Mouse (Mus musculus) hindbrain, embryonic 13.5 days (tissue): ENCODE measurements around the gene Cdk9. TPM values are rescaled to one million over a fixed set of nuclear protein-coding genes. Genes with fewer than 3 reads are reported as not detected.

Source experiments
- ATAC-seq: fragments of 200-750 bp; cut with Nextera tagmentation; 2 replicates; pipeline ENCODE4 v1.8.0; 2017; ENCODE audit warnings: moderate TSS enrichment; ENCODE audit not compliant: low FRiP score
- H3K27ac ChIP-seq: fragments of 300-500 bp; sonication (generic); 2 replicates; pipeline ENCODE4 v1.5.1; 2015; ENCODE audit warnings: inconsistent platforms, mild to moderate bottlenecking, moderate library complexity
- H3K27me3 ChIP-seq: fragments of 300-500 bp; sonication (generic); 2 replicates; pipeline ENCODE4 v1.6.1; 2015; ENCODE audit warnings: mild to moderate bottlenecking, inconsistent platforms
- H3K36me3 ChIP-seq: fragments of 300-500 bp; sonication (generic); 2 replicates; pipeline ENCODE4 v1.6.1; 2015; ENCODE audit warnings: mild to moderate bottlenecking, inconsistent platforms
- H3K4me1 ChIP-seq: fragments of 300-500 bp; sonication (generic); replicated peaks from 2 replicates; pipeline ENCODE4 v1.6.1; 2015; ENCODE audit warnings: inconsistent platforms
- H3K4me2 ChIP-seq: fragments of 300-500 bp; sonication (generic); 2 replicates; pipeline ENCODE4 v1.6.1; 2015; ENCODE audit warnings: inconsistent platforms, mild to moderate bottlenecking, moderate library complexity
- H3K4me3 ChIP-seq: fragments of 300-500 bp; sonication (generic); 2 replicates; pipeline ENCODE4 v1.5.1; 2015; ENCODE audit warnings: mild to moderate bottlenecking, inconsistent platforms
- H3K9ac ChIP-seq: fragments of 300-500 bp; sonication (generic); 2 replicates; pipeline ENCODE4 v1.6.1; 2015; ENCODE audit warnings: mild to moderate bottlenecking, inconsistent platforms
- H3K9me3 ChIP-seq: fragments of 300-500 bp; sonication (generic); 2 replicates; pipeline ENCODE4 v1.6.1; 2016; ENCODE audit warnings: inconsistent platforms
- WGBS: fragments of 180-500 bp; shearing (Covaris S2); methylation state at CpG from one replicate; pipeline ENCODE4 v1.1.7; 2015; 5-methylcytosine and 5-hydroxymethylcytosine counted together
- polyA plus RNA-seq: library from polyadenylated mRNA; unstranded; fragments of >200 nt; fragmentation: Nextera tagmentation; extraction: Ambion mirVana; gene quantifications from 2 replicates; pipeline ENCODE4 v1.2.1, GENCODE M21; 2015

The Cdk9 gene
- polyA plus RNA-seq, 1 experiment from 2014 or later = 74.9 TPM

DNA sequence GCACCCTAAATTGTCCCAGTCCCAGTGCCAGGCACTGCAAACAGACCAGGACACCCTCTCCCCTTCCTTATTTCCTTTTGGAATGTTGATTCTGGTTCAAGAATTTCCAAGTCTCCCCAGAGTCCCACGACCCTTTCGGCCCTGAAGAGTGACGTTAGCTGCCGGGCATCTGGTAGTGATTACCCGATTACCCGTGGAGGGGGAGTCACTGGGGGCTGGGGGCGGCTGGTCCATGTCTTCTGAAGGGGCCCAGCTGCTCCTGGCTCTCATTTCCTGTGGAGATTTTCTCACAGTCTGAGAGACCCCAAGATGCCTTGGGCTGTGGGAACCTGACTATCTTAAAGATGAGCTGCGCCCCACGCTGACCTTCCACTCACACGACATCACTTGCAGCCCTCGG is 18.0 kb upstream of the Cdk9 start:
- Histone ChIP-seq H3K36me3 (no peaks in the 10 kb centered on the region), H3K4me1 (peaks cover 24% of the 10 kb centered on the region), H3K4me3 (no peak overlapping the region), H3K9me3 (no peaks in the 10 kb centered on the region), H3K4me2 (no peak overlapping the region), H3K9ac (no peak overlapping the region), H3K27ac (no peak overlapping the region), H3K27me3 (no peaks in the 10 kb centered on the region)
- 44% methylated on average over 11 of the region's 11 CpGs for WGBS
- no peak for ATAC-seq

DNA sequence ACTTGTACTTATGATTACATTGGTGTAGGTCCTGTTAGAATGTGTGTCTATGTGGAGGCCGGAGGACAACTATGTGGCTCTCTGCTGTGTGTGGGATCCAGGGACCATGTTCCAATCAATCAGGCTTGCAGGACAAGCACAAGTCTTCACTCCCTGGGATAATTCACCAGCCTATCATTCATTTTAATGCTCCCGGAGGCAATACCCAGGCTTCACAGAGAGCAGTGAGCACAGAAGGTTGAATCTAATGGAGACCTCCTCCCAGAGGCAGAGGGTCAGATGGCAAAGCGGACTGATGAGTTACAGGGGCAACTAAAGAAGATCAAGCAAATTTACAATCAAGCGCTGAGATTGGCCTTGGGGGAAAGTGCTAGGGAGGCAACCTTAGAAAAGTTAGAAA is 16.7 kb upstream of the Cdk9 start:
- Histone ChIP-seq H3K9ac (no peak overlapping the region), H3K9me3 (no peaks in the 10 kb centered on the region), H3K4me3 (no peak overlapping the region), H3K27me3 (no peaks in the 10 kb centered on the region), H3K36me3 (no peaks in the 10 kb centered on the region), H3K4me2 (peak overlapping the region; percentile 5), H3K4me1 (peaks cover 24% of the 10 kb centered on the region), H3K27ac (no peak overlapping the region)
- ATAC-seq = no peak
- WGBS = 72% methylated on average over 4 of the region's 4 CpGs

DNA sequence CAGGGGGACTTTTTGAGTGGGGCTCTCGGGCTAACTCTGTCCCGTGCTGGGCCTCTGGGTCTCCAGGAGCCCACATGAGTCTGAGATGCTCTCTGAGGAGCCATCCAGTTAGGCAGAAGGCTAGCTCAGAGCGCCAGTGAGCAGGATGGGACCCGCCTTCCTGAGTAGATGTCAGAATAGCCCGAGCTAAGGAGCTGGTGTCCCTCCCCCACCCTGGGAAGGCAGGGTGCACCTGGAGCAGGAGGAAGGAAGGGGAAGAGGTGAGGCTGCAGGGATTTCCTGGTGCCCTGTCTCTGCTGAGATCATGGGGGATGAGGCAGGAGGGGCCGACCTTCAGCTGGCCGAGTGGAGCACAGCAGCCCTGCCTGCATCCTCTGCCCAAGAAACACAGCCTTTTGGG is 15.6 kb upstream of the Cdk9 start:
- no peak overlapping the region; the same call in 1 of the 2 replicates for H3K9ac ChIP-seq
- peak overlapping the region; percentile 35 for H3K4me3 ChIP-seq
- H3K27ac ChIP-seq = peak overlapping the region; percentile 18; the same call in 1 of the 2 replicates
- no peaks in the 10 kb centered on the region for H3K27me3 ChIP-seq
- peak overlapping the region; percentile 54 for H3K4me2 ChIP-seq
- peaks cover 21% of the 10 kb centered on the region for H3K4me1 ChIP-seq
- H3K36me3 ChIP-seq = no peaks in the 10 kb centered on the region
- no peak for ATAC-seq
- H3K9me3 ChIP-seq = no peaks in the 10 kb centered on the region
- WGBS = 51% methylated on average over 7 of the region's 7 CpGs

DNA sequence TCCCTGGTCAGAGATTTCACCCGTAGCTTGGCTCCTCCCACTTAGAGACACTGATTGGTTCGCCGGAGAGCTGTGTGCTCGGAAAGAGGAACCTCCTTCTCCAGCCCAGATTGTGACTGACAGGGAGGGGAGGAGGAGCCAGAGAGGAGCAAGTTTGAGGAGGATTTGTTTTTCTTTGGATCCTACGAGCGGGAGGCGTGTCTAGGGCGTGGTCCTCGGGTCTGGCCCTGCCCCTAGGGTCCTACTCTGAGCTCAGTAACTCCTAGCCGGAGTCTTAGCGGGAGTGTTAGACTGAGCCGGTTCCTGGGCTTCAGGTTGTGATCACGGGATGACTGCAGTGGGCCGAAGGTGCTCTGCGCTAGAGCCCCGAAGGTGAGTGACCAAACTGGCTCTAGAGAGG is 14.6 kb upstream of the Cdk9 start:
- ATAC-seq = peak; percentile 94
- Histone ChIP-seq H3K27ac (no peak overlapping the region), H3K4me3 (peak overlapping the region; percentile 35), H3K4me2 (peak overlapping the region; percentile 54), H3K9me3 (no peaks in the 10 kb centered on the region), H3K4me1 (peaks cover 21% of the 10 kb centered on the region), H3K9ac (peak overlapping the region; percentile 59), H3K27me3 (no peaks in the 10 kb centered on the region), H3K36me3 (no peaks in the 10 kb centered on the region)
- 1% methylated on average over 16 of the region's 16 CpGs for whole genome bisulfite sequencing

DNA sequence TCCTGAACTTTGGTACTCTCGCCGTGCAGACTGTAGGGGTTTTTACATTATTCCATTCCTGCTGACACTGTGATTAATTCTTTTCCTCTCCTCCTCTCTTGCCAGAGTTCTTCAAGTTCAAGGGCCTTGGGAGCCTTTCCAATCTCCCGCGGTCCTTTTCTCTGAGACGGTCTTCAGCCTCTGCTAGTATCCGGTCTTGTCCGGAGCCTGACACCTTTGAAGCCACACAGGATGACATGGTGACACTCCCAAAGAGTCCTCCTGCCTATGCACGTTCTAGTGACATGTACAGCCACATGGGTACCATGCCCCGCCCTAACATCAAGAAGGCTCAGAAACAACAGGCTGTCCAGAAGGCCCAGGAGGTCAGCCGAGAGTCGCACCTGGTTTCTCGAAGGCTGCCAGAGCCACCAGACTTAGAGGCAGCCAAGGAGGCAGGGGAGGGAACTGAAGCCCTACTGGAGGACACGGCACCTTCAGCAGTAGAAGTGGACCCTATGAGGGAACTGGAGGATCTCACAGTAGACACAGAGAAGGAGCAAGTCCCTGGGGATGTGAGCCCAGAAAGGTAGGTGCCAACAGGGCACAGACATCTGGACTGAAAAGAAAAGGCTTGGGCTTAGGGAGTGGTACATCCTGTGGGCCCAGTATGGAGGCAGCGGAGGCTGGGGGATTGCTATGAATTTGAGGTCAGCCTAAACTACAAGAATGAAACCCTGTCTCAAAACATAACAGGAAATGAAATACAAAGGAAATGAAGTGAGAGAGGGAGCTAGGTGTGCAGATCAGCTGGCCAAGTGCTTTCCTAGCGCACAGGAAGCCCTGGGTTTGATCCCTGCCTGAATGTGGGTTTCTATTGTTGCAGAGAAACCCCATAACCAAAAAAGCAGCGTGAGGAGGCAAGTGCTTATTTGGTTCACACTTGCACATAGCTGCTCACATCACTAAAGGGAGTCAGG is 12.2 kb upstream of the Cdk9 start:
- no peaks in the 10 kb centered on the region for H3K36me3 ChIP-seq
- no peak for ATAC-seq
- no peak overlapping the region for H3K9ac ChIP-seq
- no peak overlapping the region for H3K27ac ChIP-seq
- no peak overlapping the region for H3K4me3 ChIP-seq
- no peaks in the 10 kb centered on the region for H3K9me3 ChIP-seq
- H3K4me1 ChIP-seq = peaks cover 19% of the 10 kb centered on the region
- 85% methylated on average over 16 of the region's 16 CpGs for WGBS
- no peaks in the 10 kb centered on the region for H3K27me3 ChIP-seq
- no peak overlapping the region for H3K4me2 ChIP-seq

DNA sequence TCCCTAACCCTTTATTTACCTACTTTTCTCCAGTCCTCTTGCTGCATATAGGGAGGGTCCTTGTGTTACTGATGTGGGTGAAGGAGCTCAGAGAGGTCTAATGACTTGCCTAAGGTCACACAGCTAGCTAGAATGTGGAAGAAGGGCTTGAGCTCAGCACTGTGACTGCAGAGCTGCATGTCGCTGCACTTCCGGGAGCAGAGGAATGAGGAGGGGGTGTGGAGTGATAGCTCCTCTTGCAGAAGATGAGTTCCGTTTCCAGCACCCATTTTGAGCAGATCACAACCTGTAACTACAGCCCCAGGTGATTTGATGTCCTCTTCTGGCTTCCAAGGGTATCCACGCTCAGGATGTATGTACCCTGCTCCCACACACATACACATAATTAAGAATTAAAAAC is 11.3 kb upstream of the Cdk9 start:
- no peak overlapping the region for H3K4me3 ChIP-seq
- no peaks in the 10 kb centered on the region for H3K36me3 ChIP-seq
- H3K4me1 ChIP-seq = peaks cover 15% of the 10 kb centered on the region
- 71% methylated on average over 4 of the region's 4 CpGs for WGBS
- H3K27ac ChIP-seq = no peak overlapping the region
- no peaks in the 10 kb centered on the region for H3K9me3 ChIP-seq
- ATAC-seq = no peak
- H3K9ac ChIP-seq = no peak overlapping the region
- H3K27me3 ChIP-seq = no peaks in the 10 kb centered on the region
- H3K4me2 ChIP-seq = no peak overlapping the region

DNA sequence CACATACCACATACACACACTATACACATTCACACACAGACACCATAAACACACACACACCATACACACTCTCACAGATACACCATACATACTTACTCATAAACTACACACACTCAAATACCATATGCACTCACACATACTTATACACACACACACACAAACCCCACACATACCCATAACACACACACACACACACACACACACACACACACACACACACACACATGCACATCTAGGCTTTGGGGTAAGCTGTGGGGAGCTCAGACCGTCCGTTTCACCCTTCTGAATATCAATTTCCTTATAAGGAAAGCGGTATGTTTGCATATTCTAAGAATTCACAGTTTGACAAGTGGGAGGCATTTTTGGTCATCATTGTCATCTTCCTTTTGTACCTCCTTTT is 9.7 kb upstream of the Cdk9 start:
- Histone ChIP-seq H3K4me3 (no peak overlapping the region), H3K27me3 (no peaks in the 10 kb centered on the region), H3K9me3 (no peaks in the 10 kb centered on the region), H3K4me2 (no peak overlapping the region), H3K27ac (no peak overlapping the region), H3K36me3 (no peaks in the 10 kb centered on the region), H3K4me1 (peaks cover 20% of the 10 kb centered on the region), H3K9ac (no peak overlapping the region)
- WGBS = 78% methylated on average over 3 of the region's 3 CpGs
- no peak for ATAC-seq

DNA sequence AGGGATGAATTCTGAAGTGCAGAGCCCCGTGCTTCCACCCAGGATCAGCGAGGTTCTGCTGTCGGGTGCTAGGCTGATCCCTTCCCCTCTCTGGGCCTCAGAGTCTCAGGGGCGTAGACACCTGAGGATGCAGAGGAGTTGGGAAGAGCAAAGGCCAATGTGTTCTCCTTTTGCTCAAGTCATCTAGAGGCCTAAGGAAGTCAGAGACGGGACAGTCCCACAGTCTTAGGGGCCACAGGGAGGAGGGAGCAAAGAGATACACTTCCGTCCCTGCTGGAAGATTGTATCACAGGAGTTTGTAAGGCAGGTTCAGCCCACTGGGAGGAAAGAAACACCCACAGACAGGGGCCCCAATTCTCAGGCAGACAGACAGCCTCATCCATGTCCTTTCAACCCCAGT is 9.2 kb upstream of the Cdk9 start:
- 64% methylated on average over 6 of the region's 6 CpGs for WGBS
- Histone ChIP-seq H3K27ac (no peak overlapping the region), H3K9ac (no peak overlapping the region; the same call in 1 of the 2 replicates), H3K36me3 (no peaks in the 10 kb centered on the region), H3K9me3 (no peaks in the 10 kb centered on the region), H3K4me2 (peak overlapping the region; percentile 6; the same call in 1 of the 2 replicates), H3K4me3 (no peak overlapping the region), H3K27me3 (no peaks in the 10 kb centered on the region), H3K4me1 (peaks cover 18% of the 10 kb centered on the region)
- ATAC-seq = no peak

DNA sequence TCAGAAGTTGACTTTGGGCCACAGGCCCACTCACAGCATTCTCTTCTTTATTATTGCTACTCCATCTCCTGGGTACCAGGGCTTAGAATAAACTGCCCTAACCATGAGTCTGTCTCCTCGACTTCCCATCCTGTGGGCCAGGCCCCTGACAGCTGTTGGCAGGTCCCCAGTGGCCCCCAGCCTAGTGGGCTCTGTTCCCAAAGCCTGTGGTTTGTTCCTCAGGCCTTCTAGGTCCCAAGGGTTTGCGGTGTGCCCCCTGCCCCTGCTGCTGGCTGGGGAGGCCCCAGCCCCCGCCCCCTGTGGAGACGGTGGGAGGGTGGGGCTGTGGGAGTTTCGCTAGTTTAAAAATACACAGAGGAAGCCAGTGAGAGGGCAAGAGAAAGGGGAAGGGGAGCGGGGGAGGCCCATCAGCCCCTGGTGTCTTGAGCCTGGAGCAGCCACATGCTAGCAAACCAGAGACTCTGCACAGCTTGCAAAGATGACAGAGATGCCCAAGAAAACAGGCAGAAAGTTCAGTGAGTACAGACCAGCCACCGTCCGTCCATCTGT is 7.9 kb upstream of the Cdk9 start, which contains the start of gene Sh2d3c:
Gene Sh2d3c (plus strand): TSS at position 375 of the 549 bp plus-strand sequence.
- Histone ChIP-seq H3K27me3 (no peaks in the 10 kb centered on the region), H3K4me2 (peak within 1 kb of the TSS; percentile 6; the same call in 1 of the 2 replicates), H3K9me3 (no peaks in the 10 kb centered on the region), H3K36me3 (no peaks in the 10 kb centered on the region), H3K27ac (no peak within 1 kb of the TSS), H3K4me3 (no peak within 1 kb of the TSS), H3K4me1 (peaks cover 16% of the 10 kb centered on the region), H3K9ac (peak within 1 kb of the TSS; percentile 6; the same call in 1 of the 2 replicates)
- WGBS = 49% methylated on average over 8 of the region's 8 CpGs
- no peak for ATAC-seq

DNA sequence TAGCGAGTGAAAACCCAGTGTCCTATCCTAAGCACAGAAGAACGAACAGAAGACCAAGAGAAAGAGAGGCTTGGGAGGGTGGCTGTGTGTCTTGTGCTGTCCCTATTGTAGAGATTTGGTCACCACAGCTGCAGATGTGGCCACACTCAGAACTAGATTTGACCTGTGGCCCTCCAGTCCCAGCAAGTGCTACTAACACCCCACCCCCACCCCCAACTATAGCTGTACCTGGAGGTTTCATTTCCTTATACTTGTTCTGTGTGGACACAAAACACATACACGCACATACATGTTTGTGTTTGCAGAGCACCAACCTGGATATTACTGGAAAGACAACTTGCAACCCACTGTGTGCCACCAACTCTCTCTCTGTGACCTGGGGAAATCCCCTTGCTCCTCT is 7.2 kb upstream of the Cdk9 start:
- Histone ChIP-seq H3K4me3 (no peak overlapping the region), H3K36me3 (no peaks in the 10 kb centered on the region), H3K27ac (no peak overlapping the region), H3K4me2 (no peak overlapping the region), H3K27me3 (no peaks in the 10 kb centered on the region), H3K4me1 (peaks cover 17% of the 10 kb centered on the region), H3K9me3 (no peaks in the 10 kb centered on the region), H3K9ac (no peak overlapping the region)
- WGBS = 96% methylated on average over 3 of the region's 3 CpGs
- no peak for ATAC-seq

DNA sequence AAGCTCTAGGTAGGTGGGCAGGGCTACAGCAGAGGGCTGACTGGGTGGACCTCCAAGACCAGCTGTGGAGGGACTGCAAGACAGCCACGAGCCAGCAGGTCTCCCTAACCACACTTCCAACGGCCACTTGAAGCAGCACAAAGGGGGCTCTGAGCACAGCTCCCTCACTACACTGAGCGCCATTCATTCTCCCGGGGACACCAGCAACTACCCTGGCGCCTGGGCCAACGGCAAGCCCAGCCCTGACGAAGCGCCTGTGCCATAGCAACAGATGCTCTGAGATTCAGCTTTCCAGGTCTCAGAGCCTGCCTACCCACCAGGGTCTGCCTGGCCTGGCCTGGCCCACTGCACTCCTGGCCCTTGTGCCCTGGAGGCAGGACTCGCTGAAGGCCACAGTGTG is 5.9 kb upstream of the Cdk9 start:
- ATAC-seq = 0 out of 2 replicates have a peak, but pooled peaks have one; percentile 43
- peaks cover 30% of the 10 kb centered on the region for H3K4me1 ChIP-seq
- peak overlapping the region; percentile 35 for H3K9ac ChIP-seq
- no peak overlapping the region for H3K4me3 ChIP-seq
- H3K27me3 ChIP-seq = no peaks in the 10 kb centered on the region
- H3K4me2 ChIP-seq = no peak overlapping the region
- peak overlapping the region; percentile 40; the same call in 1 of the 2 replicates for H3K27ac ChIP-seq
- no peaks in the 10 kb centered on the region for H3K36me3 ChIP-seq
- H3K9me3 ChIP-seq = no peaks in the 10 kb centered on the region
- 35% methylated on average over 9 of the region's 9 CpGs for WGBS

DNA sequence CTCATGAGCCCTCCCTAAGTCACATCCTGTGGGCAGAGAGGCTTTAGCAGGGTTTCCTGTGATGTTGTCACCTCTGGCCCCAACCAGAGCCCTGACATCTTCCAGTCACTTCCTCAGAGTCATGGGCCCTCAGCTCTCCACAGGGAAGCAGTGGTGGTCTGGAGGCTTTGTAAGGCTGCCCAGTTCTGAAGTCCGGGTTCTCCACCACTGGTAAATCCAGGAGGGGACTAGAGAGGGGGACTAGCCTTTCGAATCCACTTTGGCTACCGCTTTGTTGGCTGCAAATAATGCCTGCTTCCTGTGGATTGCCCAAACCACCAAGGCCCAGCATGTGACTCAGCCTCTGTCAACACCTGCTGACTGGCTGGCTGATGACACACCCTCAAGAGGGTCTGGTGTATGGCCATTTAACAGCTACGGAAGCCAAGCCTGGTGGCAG is 2.1 kb upstream of the Cdk9 start:
- 64% methylated on average over 4 of the region's 4 CpGs for WGBS
- H3K4me3 ChIP-seq = no peak overlapping the region
- H3K4me2 ChIP-seq = no peak overlapping the region
- no peaks in the 10 kb centered on the region for H3K27me3 ChIP-seq
- H3K4me1 ChIP-seq = peaks cover 34% of the 10 kb centered on the region
- no peaks in the 10 kb centered on the region for H3K9me3 ChIP-seq
- H3K27ac ChIP-seq = peak overlapping the region; percentile 44; the same call in 1 of the 2 replicates
- H3K36me3 ChIP-seq = peaks cover 12% of the 10 kb centered on the region
- ATAC-seq = no peak
- peak overlapping the region; percentile 94 for H3K9ac ChIP-seq
